Mouse (Mus musculus): ENCODE results near the gene Dgki.

Dgki gene

GRCm38 (mm10) chr6:36926455-36926854, 373.5 kb downstream of the Dgki start:
- no peak for DNase-seq (ENCODE audit: low read depth, low spot score)

- no peak for DNase-seq (ENCODE audit: low read depth, low spot score)
Measured at GRCm38 (mm10) chr6:36922006-36922405, 378.0 kb downstream of the Dgki start.

DNA sequence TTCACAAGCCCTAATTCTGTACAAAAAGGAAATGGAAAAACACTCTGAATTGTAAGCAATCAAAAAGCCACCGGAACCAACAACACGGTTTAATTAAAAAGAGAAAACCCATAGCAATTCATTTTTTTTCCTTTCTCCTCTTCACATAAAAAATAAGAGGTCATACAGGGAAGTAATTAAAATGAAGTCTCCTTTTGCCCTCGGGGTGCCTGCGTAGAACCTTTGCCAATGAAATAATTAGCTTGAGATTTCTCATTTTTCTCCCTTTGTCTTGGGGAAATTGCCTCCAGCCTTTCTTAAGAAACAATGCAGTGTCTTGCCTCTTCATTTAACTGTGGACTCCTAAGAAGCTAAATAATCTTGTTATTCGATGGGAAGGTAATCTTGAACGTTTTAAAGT, 388.4 kb downstream of the Dgki start:
- no peak for DNase-seq (ENCODE audit: low read depth, low spot score)

- DNase-seq (ENCODE audit: low read depth, low spot score) = no peak
Measured at GRCm38 (mm10) chr6:36907191-36907590, 392.8 kb downstream of the Dgki start.

DNA sequence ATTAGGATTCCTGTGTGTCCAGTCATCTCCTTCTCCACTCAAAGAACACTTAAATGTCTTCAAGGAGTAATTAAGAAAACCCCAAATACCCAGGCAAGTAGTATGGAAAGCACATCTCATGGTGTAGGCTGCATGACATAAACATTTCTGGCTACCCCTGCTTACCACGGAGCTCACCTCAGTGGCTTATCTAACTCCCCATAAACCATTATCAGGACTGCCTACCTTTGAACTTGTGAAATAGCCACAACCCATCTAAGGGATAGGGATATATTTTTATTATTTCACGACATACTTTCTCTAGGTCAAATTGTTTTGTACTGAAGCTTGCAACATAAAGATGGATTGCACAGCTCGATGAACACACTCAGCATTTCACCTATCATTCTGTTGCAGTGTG, 394.0 kb downstream of the Dgki start:
- no peak for DNase-seq (ENCODE audit: low read depth, low spot score)

- DNase-seq (ENCODE audit: low read depth, low spot score) = no peak
Measured at GRCm38 (mm10) chr6:36904911-36905310, 395.1 kb downstream of the Dgki start.

GRCm38 (mm10) chr6:36903821-36904220, 396.2 kb downstream of the Dgki start:
- DNase-seq (ENCODE audit: low read depth, low spot score) = no peak

GRCm38 (mm10) chr6:36903159-36903794, 396.7 kb downstream of the Dgki start:
- no peak for DNase-seq (ENCODE audit: low read depth, low spot score)

DNA sequence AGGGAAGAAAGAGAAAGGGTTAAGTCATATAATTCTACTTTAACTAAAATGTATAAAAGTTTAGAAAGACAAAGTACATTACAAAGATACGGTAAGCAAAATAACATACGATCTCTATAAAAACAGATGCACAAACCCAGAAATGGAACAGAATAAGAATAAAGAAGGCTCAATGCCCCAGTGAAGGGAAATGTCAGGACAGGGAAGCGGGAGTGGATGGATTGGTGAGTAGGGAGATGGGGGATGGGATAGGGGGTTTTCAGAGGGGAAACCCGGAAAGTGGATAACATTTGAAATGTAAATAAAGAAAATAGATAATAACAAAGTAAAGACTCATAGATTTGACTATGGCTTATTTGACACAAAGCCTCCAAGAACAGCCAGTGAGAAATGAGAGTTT, 400.1 kb downstream of the Dgki start:
- no peak for DNase-seq (ENCODE audit: low read depth, low spot score)

GRCm38 (mm10) chr6:36898412-36898811, 401.6 kb downstream of the Dgki start:
- DNase-seq (ENCODE audit: low read depth, low spot score) = no peak

GRCm38 (mm10) chr6:36897616-36898149, 402.3 kb downstream of the Dgki start:
- DNase-seq (ENCODE audit: low read depth, low spot score) = no peak

- DNase-seq (ENCODE audit: low read depth, low spot score) = peak; percentile 7
Measured at GRCm38 (mm10) chr6:36896656-36897055, 403.3 kb downstream of the Dgki start.

GRCm38 (mm10) chr6:36891820-36892219, 408.2 kb downstream of the Dgki start:
- no peak for DNase-seq (ENCODE audit: low read depth, low spot score)

DNA sequence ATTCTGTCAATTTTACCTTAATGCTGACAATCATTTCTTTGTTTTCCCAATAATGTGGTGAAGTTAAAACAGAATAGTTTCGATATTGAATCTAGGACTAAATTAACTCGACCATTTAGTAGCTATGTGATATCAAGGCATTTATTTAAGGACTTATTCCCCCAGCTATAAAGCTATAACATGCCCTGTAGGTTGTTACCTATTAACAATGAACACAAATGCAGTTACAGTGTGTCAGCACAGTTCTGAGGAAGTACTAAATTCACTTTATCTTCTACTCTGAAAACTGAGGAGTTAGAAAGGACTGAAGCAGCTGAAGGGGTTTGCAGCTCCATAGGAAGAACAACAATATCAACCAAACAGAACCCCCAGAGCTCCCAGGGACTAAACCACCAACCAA, 409.2 kb downstream of the Dgki start:
- DNase-seq (ENCODE audit: low read depth, low spot score) = no peak

DNA sequence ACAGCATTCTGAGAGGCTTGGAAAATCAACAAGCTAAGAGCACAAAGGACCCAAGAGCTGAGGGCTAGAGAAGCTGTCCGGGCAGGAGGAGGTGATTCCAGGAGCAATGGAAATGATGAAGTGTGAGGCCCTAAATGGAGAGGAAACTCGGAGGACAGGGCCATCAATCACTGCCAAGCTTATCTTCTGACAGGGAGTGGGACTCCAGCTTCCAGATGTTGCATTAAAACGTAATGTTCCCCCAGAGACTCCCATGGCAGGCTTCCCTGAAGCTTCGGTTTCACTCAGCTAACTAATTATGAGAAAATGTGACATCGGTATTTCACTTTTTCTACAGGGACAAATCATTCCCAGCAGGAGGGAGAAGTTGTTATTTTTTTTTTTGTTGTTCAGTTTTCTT, 409.7 kb downstream of the Dgki start:
- DNase-seq (ENCODE audit: low read depth, low spot score) = peak; percentile 50

GRCm38 (mm10) chr6:36881309-36881708, 418.7 kb downstream of the Dgki start:
- no peak for DNase-seq (ENCODE audit: low read depth, low spot score)

GRCm38 (mm10) chr6:36880643-36881263, 419.2 kb downstream of the Dgki start:
- DNase-seq (ENCODE audit: low read depth, low spot score) = peak; percentile 4

GRCm38 (mm10) chr6:36877399-36877798, 422.6 kb downstream of the Dgki start:
- no peak for DNase-seq (ENCODE audit: low read depth, low spot score)

DNA sequence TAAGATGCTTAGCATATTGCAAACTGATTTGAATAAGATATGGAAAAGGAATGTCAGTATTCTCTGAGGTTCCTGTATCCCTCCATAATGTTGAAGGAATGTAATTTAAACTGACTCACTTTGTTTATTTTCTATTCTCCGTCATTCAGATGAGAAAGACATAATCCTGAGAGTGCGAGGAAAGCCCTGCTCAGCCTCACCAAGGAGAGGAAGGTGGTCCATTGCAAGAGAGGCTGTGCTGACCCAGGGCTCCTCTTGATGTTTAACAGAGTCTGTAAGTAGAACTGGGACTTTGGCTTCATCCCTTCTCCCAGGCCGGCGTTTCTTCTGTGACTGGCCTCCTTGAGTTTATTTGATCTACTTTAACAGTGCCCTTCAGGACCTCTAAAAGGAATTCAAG, 423.6 kb downstream of the Dgki start:
- DNase-seq (ENCODE audit: low read depth, low spot score) = no peak

DNA sequence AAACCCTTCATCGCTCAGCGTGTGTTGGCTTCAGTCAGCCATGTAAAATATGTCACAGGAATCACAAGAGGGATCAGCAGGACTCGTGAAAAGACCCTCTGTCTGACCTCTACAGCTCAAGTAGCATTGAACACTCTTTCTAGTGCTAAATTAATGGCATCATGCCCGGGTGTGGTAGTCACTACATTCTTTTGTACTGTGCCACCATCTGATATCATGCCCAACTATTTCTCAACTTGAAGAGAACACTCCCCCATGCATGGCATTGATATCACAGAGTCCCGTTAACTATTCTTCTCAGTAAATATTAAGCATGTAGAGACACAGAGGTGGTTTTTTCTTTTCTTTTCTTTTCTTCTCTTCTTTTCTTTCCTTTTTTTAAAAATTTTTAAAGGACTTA, 424.1 kb downstream of the Dgki start:
- no peak for DNase-seq (ENCODE audit: low read depth, low spot score)

GRCm38 (mm10) chr6:36872876-36873275, 427.1 kb downstream of the Dgki start:
- no peak for DNase-seq (ENCODE audit: low read depth, low spot score)

DNA sequence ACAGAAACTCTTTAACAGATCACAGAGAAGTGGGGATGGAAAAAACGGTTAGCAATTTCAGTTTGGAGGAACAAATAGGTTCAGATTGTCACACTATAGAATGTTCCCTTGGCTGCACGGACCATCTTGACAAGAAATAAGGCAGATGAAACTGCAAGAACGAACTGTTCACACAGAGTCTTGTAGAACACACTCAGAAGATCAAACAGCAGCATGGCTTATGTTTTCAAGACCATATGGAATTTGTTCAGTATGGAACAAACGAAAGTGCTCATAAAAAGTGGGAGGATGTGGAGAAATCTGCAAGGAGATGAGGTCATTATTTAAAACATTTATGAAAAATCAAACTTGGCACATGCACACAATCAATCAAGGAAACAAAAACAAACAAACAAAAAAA, 431.8 kb downstream of the Dgki start:
- DNase-seq (ENCODE audit: low read depth, low spot score) = no peak

DNA sequence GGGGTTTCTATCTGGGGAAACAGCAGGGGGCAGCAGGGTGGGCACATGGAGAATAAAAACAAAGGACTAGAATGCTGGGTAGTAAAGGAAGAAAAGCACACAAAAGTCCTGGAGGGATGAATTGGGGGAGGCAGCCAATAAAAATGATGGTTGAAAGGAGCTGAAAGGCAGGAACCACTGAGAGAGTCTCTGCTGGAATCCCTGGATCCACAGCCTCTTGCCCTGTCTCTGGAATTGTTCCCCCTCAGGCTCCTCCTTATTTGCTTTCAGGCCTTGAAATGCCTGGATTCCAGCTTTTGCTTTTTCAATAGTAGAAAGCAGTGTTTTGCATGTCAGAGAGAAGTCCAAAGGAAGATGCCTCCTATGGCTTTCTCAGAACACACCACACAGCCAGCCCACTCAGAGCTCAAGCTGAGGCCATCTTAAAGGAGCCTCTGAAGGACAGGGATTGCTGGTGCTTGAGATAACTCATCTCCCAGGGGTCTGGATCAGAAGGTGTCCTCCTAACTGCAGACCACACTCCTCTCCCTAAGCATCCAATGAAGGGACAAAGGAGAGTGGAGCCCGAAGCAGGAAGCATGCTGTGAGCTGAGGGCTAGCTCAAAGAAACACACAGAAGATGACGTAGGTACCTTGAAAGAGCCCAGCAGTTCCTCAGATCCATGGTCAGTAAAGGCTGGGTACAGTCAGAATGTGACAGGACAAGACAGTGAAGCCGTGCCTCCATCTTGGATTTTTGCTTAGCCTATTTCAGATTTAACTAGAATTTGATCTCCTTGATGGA, 441.5 kb downstream of the Dgki start:
- DNase-seq (ENCODE audit: low read depth, low spot score) = no peak
